Mouse (Mus musculus): ENCODE results near the gene Ptprn2.

DNA sequence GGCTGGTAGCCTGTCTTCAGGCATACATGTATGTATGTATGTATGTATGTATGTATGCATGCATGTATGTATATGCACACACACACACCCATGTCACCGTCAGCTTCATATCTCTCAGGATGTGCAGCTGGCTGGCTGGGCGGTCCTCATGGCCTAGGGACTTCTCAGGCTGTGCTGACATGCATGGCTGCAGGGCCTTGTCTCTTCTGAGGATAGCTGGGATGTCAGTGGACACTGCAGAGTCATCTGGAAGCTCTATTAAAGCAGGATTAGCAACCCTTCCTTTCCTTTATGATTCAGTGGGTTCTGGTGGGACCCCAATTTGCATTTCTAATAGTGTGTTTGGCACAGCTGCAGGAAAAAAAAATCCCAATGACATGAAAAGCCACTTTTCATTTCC lies 473.6 kb downstream of the Ptprn2 start:
- no peak for TF ChIP-seq CTCF (IDR thresholded peaks at IDR 0.05; ENCODE audit: low read depth, low read length)
- no peak for TF ChIP-seq POLR2A (IDR thresholded peaks at IDR 0.05; ENCODE audit: insufficient read depth, low read length)

Data from ES-Bruce4 (cell line).